Mouse (Mus musculus): ENCODE measurements around the gene Leap2. TPM values are rescaled to one million over a fixed set of nuclear protein-coding genes. Genes with fewer than 3 reads are reported as not detected.

Leap2 gene
- polyA plus RNA-seq, 1 experiment = not detected

GRCm38 (mm10) chr11:53450070-53450705, 27.2 kb upstream of the Leap2 start:
- TF ChIP-seq GATA1 (IDR thresholded peaks at IDR 0.05; ENCODE audit: low read length) = no peak

- no peak for TF ChIP-seq GATA1 (IDR thresholded peaks at IDR 0.05; ENCODE audit: low read length)
These were observed 25.6 kb upstream of the Leap2 start for GRCm38 (mm10) chr11:53448529-53448928.

- TF ChIP-seq GATA1 (IDR thresholded peaks at IDR 0.05; ENCODE audit: low read length) = no peak
These were observed 25.0 kb upstream of the Leap2 start for GRCm38 (mm10) chr11:53447996-53448395.

GRCm38 (mm10) chr11:53446183-53446582, 23.2 kb upstream of the Leap2 start:
- TF ChIP-seq GATA1 (IDR thresholded peaks at IDR 0.05; ENCODE audit: low read length) = no peak

- no peak for TF ChIP-seq GATA1 (IDR thresholded peaks at IDR 0.05; ENCODE audit: low read length)
These were observed 22.6 kb upstream of the Leap2 start for GRCm38 (mm10) chr11:53445562-53445961.

- TF ChIP-seq GATA1 (IDR thresholded peaks at IDR 0.05; ENCODE audit: low read length) = no peak
These were observed 20.9 kb upstream of the Leap2 start for GRCm38 (mm10) chr11:53443861-53444260.

GRCm38 (mm10) chr11:53441921-53442320, 19.0 kb upstream of the Leap2 start:
- TF ChIP-seq GATA1 (IDR thresholded peaks at IDR 0.05; ENCODE audit: low read length) = no peak

GRCm38 (mm10) chr11:53436338-53436737, 13.4 kb upstream of the Leap2 start:
- TF ChIP-seq GATA1 (IDR thresholded peaks at IDR 0.05; ENCODE audit: low read length) = no peak

GRCm38 (mm10) chr11:53435504-53435903, 12.5 kb upstream of the Leap2 start:
- TF ChIP-seq GATA1 (IDR thresholded peaks at IDR 0.05; ENCODE audit: low read length) = no peak

- no peak for TF ChIP-seq GATA1 (IDR thresholded peaks at IDR 0.05; ENCODE audit: low read length)
These were observed 10.1 kb upstream of the Leap2 start for GRCm38 (mm10) chr11:53433057-53433456.

- no peak for TF ChIP-seq GATA1 (IDR thresholded peaks at IDR 0.05; ENCODE audit: low read length)
These were observed 8.5 kb upstream of the Leap2 start for GRCm38 (mm10) chr11:53431347-53432056.

- TF ChIP-seq GATA1 (IDR thresholded peaks at IDR 0.05; ENCODE audit: low read length) = no peak
These were observed 7.8 kb upstream of the Leap2 start, which contains the start of the genes Uqcrq and Gdf9 for GRCm38 (mm10) chr11:53430670-53431346. TSS of gene Uqcrq (minus strand) at chr11:53430831. TSS of gene Gdf9 (plus strand) at chr11:53431023.

GRCm38 (mm10) chr11:53430300-53430669, 7.3 kb upstream of the Leap2 start:
- no peak for TF ChIP-seq GATA1 (IDR thresholded peaks at IDR 0.05; ENCODE audit: low read length)

- TF ChIP-seq GATA1 (IDR thresholded peaks at IDR 0.05; ENCODE audit: low read length) = no peak
These were observed 6.2 kb upstream of the Leap2 start for GRCm38 (mm10) chr11:53429182-53429581.

- no peak for TF ChIP-seq GATA1 (IDR thresholded peaks at IDR 0.05; ENCODE audit: low read length)
These were observed 5.7 kb upstream of the Leap2 start for GRCm38 (mm10) chr11:53428716-53429057.

GRCm38 (mm10) chr11:53427993-53428715, 5.2 kb upstream of the Leap2 start:
- no peak for TF ChIP-seq GATA1 (IDR thresholded peaks at IDR 0.05; ENCODE audit: low read length)

Data from G1E-ER4 (cell line).